8 mouse cellular contexts compared by ENCODE assay signal in the genomic region with DNA sequence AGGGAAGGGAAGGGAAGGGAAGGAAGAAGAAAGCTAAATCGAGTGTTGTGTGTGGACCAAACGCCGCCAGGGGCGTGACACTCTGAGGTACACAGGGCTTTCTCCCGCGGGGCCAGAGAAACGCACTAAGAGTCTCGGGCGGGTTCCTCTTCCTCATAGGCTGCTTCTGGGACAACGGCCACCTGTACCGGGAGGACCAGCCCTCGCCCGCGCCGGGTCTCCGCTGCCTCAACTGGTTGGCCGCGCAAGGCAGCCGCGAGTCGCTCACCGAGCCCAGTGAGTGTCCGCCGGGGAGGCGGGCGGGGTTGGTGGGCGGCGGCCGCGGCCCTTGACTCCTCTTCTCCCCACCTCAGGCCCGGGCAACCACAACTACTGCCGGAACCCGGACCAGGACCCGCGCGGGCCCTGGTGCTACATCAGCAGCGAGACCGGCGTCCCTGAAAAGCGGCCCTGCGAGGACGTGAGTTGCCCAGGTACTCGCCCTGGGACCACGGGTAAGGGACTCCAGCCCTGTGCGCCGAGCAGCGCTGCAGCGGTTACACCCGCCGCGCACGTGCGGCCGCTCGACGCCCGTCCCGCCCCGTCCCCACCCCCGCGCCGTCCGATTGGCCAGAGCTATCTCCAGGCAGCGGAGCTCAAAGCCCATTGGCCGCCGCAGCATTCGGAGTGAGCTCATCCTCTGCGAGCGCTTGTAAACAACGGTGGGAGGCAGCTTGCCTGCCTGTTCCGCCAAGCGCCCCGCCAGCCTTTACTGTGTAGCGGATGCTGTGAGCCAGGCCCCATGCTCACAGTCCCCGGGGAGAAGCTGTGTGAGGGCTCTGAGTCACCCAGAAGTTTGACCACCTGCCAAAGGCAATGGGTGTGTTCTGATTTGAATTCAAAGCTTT. TPM values are rescaled to one million over a fixed set of nuclear protein-coding genes. Genes with fewer than 3 reads are reported as not detected.
A peak's percentile ranks its signal among the peaks of the same experiment; 100 is the strongest.
DNase-seq lines count a peak whose midpoint lies in the region; ATAC-seq lines count a peak whose summit lies in the region.

No protein-coding gene starts in this region.

- no peaks in the 10 kb centered on the region for H3K9me3 ChIP-seq in heart, embryonic 14.5 days (ENCODE audit: control insufficient read depth, low read length)
- no peaks in the 10 kb centered on the region for H3K9me3 ChIP-seq in liver, embryonic 12.5 days (replicated peaks)
- H3K9me3 ChIP-seq in stomach, embryonic 14.5 days (ENCODE audit: control insufficient read depth, low read depth, low read length), result no peaks in the 10 kb centered on the region

- peaks cover 30% of the 10 kb centered on the region for H3K4me1 ChIP-seq in brown adipose tissue, adult 24 weeks (ENCODE audit: control insufficient read depth, insufficient read depth, insufficient read length, low read length)
- peaks cover 41 to 62% of the 10 kb centered on the region in 2 experiments for H3K4me1 ChIP-seq in heart, embryonic 14.5 days (ENCODE audit: control insufficient read depth in 2 of 2, insufficient read depth in 2 of 2, low read length in 2 of 2)
- peaks cover 43% of the 10 kb centered on the region for H3K4me1 ChIP-seq in liver, embryonic 12.5 days
- peaks cover 30% of the 10 kb centered on the region for H3K4me1 ChIP-seq in stomach, embryonic 14.5 days (ENCODE audit: control insufficient read depth, insufficient read depth, low read length)

- ATAC-seq in CD4-positive, CD25-positive, alpha-beta regulatory T cell, adult 4 months, result peak; percentile 77
- peak; percentile 89 for ATAC-seq in heart, embryonic 14.5 days (ENCODE audit: insufficient number of reproducible peaks, insufficient read depth, low FRiP score, low read depth)
- ATAC-seq in liver, embryonic 12.5 days, result peak; percentile 96
- peak; percentile 92 for ATAC-seq in stomach, embryonic 14.5 days (ENCODE audit: insufficient number of reproducible peaks, insufficient read depth, low FRiP score, low read depth)

- H3K9ac ChIP-seq in heart, embryonic 14.5 days (ENCODE audit: low read length), result peak overlapping the region; percentile 89
- peak overlapping the region; percentile 57 for H3K9ac ChIP-seq in liver, embryonic 12.5 days
- H3K9ac ChIP-seq in stomach, embryonic 14.5 days (replicated peaks; ENCODE audit: low read depth, low read length), result peak overlapping the region; percentile 34

- H3K36me3 ChIP-seq in heart, embryonic 14.5 days (ENCODE audit: control insufficient read depth, insufficient read depth, low read length), result peaks cover 19% of the 10 kb centered on the region
- no peaks in the 10 kb centered on the region for H3K36me3 ChIP-seq in liver, embryonic 12.5 days
- H3K36me3 ChIP-seq in stomach, embryonic 14.5 days (ENCODE audit: control insufficient read depth, insufficient read depth, low read length), result no peaks in the 10 kb centered on the region

- H3K27ac ChIP-seq in brown adipose tissue, adult 24 weeks (replicated peaks; ENCODE audit: low read depth, low read length), result peak overlapping the region; percentile 76
- H3K27ac ChIP-seq in heart, embryonic 14.5 days (replicated peaks in 1 of 2; ENCODE audit: control insufficient read depth in 1 of 2, insufficient read depth in 1 of 2, low read depth in 2 of 2, low read length in 2 of 2), result peak overlapping the region; percentile 75 to 90
- 0 out of 2 replicates have a peak overlapping the region, but pooled peaks have one; percentile 25 for H3K27ac ChIP-seq in liver, embryonic 12.5 days
- peak overlapping the region; percentile 73; the same call in 1 of the 2 replicates for H3K27ac ChIP-seq in stomach, embryonic 14.5 days (ENCODE audit: low read length)

- DNase-seq in fibroblast of lung, adult 2 months (ENCODE audit: low read depth), result peak; percentile 99
- DNase-seq in kidney, postnatal 14 days, result peak; percentile 93
- DNase-seq in natural killer cell, adult 2 months (ENCODE audit: low spot score in 2 of 2), result peak; percentile 95 to 98

- under 1% methylated on average over 75 of the region's 75 CpGs for WGBS in heart, embryonic 14.5 days
- under 1% methylated on average over 75 of the region's 75 CpGs for WGBS in liver, embryonic 12.5 days (ENCODE audit: insufficient replicate concordance)
- under 1% methylated on average over 73 of the region's 75 CpGs for WGBS in stomach, embryonic 14.5 days

- peak overlapping the region; percentile 61 for H3K4me3 ChIP-seq in brown adipose tissue, adult 24 weeks (ENCODE audit: insufficient read depth, low read depth, low read length)
- peak overlapping the region; percentile 54 to 58 for H3K4me3 ChIP-seq in heart, embryonic 14.5 days (ENCODE audit: control insufficient read depth in 1 of 2, insufficient read depth in 1 of 2, low read depth in 1 of 2, low read length in 2 of 2)
- H3K4me3 ChIP-seq in liver, embryonic 12.5 days, result peak overlapping the region; percentile 49
- H3K4me3 ChIP-seq in stomach, embryonic 14.5 days (ENCODE audit: low read depth, low read length), result peak overlapping the region; percentile 42

- H3K27me3 ChIP-seq in heart, embryonic 14.5 days (ENCODE audit: control insufficient read depth, insufficient read depth, low read length), result no peaks in the 10 kb centered on the region
- peaks cover 59% of the 10 kb centered on the region for H3K27me3 ChIP-seq in liver, embryonic 12.5 days (replicated peaks)
- no peaks in the 10 kb centered on the region for H3K27me3 ChIP-seq in stomach, embryonic 14.5 days (ENCODE audit: control insufficient read depth, insufficient read depth, low read length)

- H3K4me2 ChIP-seq in heart, embryonic 14.5 days (ENCODE audit: low read length), result peak overlapping the region; percentile 100
- H3K4me2 ChIP-seq in liver, embryonic 12.5 days, result peak overlapping the region; percentile 82
- peak overlapping the region; percentile 97 for H3K4me2 ChIP-seq in stomach, embryonic 14.5 days (replicated peaks; ENCODE audit: low read depth, low read length)

RNA-seq across cellular contexts. Expression of a gene that starts 1.8 kb away (rescaled TPM):
- 10 to 100 TPM; 54.8 to 78.5 TPM for polyA plus RNA-seq in CD4-positive, CD25-positive, alpha-beta regulatory T cell, adult 4 months (2017; shearing (Covaris generic))
- polyA plus RNA-seq in brown adipose tissue, adult 24 weeks (2012; ENCODE audit: insufficient read depth, insufficient read length, missing spikeins), result 1.4 and 3.8 TPM in 2 replicates
- polyA plus RNA-seq in heart, embryonic 14.5 days (2014; fragmentation: Nextera tagmentation; extraction: Ambion mirVana), result 32.2 TPM in 2 replicates
- polyA plus RNA-seq in liver, embryonic 12.5 days (2016; fragmentation: Nextera tagmentation; extraction: Ambion mirVana), result 1.8 and 2.1 TPM in 2 replicates
- 11.4 and 14.1 TPM in 2 replicates for polyA plus RNA-seq in stomach, embryonic 14.5 days (2014; fragmentation: Nextera tagmentation; extraction: Ambion mirVana)

RNA-seq across cellular contexts. Expression of a gene that starts 43.3 kb away (rescaled TPM):
- 10 to 100 TPM; 14.2 to 17.7 TPM for polyA plus RNA-seq in CD4-positive, CD25-positive, alpha-beta regulatory T cell, adult 4 months (2017; shearing (Covaris generic))
- 2.0 and 4.0 TPM in 2 replicates for polyA plus RNA-seq in brown adipose tissue, adult 24 weeks (2012; ENCODE audit: insufficient read depth, insufficient read length, missing spikeins)
- polyA plus RNA-seq in heart, embryonic 14.5 days (2014; fragmentation: Nextera tagmentation; extraction: Ambion mirVana), result 23.7 and 26.2 TPM in 2 replicates
- polyA plus RNA-seq in liver, embryonic 12.5 days (2016; fragmentation: Nextera tagmentation; extraction: Ambion mirVana), result 29.0 and 30.5 TPM in 2 replicates
- 48.1 and 51.1 TPM in 2 replicates for polyA plus RNA-seq in stomach, embryonic 14.5 days (2014; fragmentation: Nextera tagmentation; extraction: Ambion mirVana)

Comparison
In these comparisons a context has a peak if more than half of its experiments do, and no peak if none do; other contexts are left out.
1. Peak in every context shown above with its lines: DNase-seq, ATAC-seq, H3K4me3 ChIP-seq and H3K27ac ChIP-seq.
2. H3K27ac ChIP-seq: peak in every context shown above with its lines; median percentile 82 in heart, embryonic 14.5 days; 76 in brown adipose tissue, adult 24 weeks; 73 in stomach, embryonic 14.5 days; 25 in liver, embryonic 12.5 days.
3. H3K9ac ChIP-seq: peak in every context shown above with its lines; median percentile 89 in heart, embryonic 14.5 days; 57 in liver, embryonic 12.5 days; 34 in stomach, embryonic 14.5 days.